Mouse (Mus musculus) MEL (cell line): ENCODE measurements at regions not wholly inside any gene's neighbourhood (a gene's known extent, or its start where the extent isn't known, plus 50 kb on each side); places are given as distances from the start of the nearest gene placed in this dataset.

Experiments
- DNase-seq: peaks from one replicate; pipeline ENCODE4 v3.0.0; 2011; ENCODE audit warnings: low read depth, low spot score
- H3K27ac ChIP-seq: 2 replicates; pipeline ENCODE4 v1.5.1; 2012; ENCODE audit warnings: low read depth, mild to moderate bottlenecking, control low read depth, low read length, moderate library complexity; ENCODE audit not compliant: control insufficient read depth
- H3K27me3 ChIP-seq, 2 experiments: fragments of 150-350 bp in 1 of 2; sonication (generic) in 1 of 2; 2 replicates each; pipeline ENCODE4 v1.6.1; 2012; ENCODE audit warnings: low read length in 2 of 2, mild to moderate bottlenecking in 2 of 2, improper control_type of control experiment in 1 of 2, moderate library complexity in 1 of 2; ENCODE audit not compliant: insufficient read depth in 2 of 2, control insufficient read depth in 1 of 2
- H3K36me3 ChIP-seq, 2 experiments: 2 replicates each; pipeline ENCODE4 v1.6.1; 2012 to 2014; ENCODE audit warnings: low read length in 2 of 2, improper control_type of control experiment in 1 of 2, inconsistent platforms in 1 of 2, mild to moderate bottlenecking in 1 of 2; ENCODE audit not compliant: insufficient read depth in 2 of 2, control insufficient read depth in 1 of 2
- H3K4me1 ChIP-seq, 2 experiments: fragments of 150-350 bp in 1 of 2; sonication (generic) in 1 of 2; 2 replicates each; pipeline ENCODE4 v1.6.1; 2012; ENCODE audit warnings: low read length in 2 of 2, improper control_type of control experiment in 1 of 2, mild to moderate bottlenecking in 1 of 2; ENCODE audit not compliant: insufficient read depth in 2 of 2, control insufficient read depth in 1 of 2
- H3K4me3 ChIP-seq, 2 experiments: fragments of 150-350 bp in 1 of 2; sonication (generic) in 1 of 2; 2 replicates each; pipeline ENCODE4 v1.5.1; 2012; ENCODE audit warnings: low read depth in 2 of 2, low read length in 2 of 2, mild to moderate bottlenecking in 2 of 2, moderate library complexity in 2 of 2, control low read depth in 1 of 2, improper control_type of control experiment in 1 of 2; ENCODE audit not compliant: control insufficient read depth in 1 of 2, insufficient read depth in 1 of 2
- H3K79me2 ChIP-seq: 2 replicates; pipeline ENCODE4 v1.6.1; 2012; ENCODE audit warnings: mild to moderate bottlenecking, low read length, moderate library complexity; ENCODE audit not compliant: control insufficient read depth, poor library complexity, insufficient read depth
- H3K9ac ChIP-seq: 2 replicates; pipeline ENCODE4 v1.6.1; 2012; ENCODE audit warnings: low read depth, mild to moderate bottlenecking, control low read depth, low read length, moderate library complexity; ENCODE audit not compliant: control insufficient read depth, poor library complexity, severe bottlenecking
- H3K9me3 ChIP-seq: fragments of 150-350 bp; sonication (generic); replicated peaks from 2 replicates; pipeline ENCODE4 v1.6.1; 2012; ENCODE audit warnings: mild to moderate bottlenecking, low read length, improper control_type of control experiment, moderate library complexity; ENCODE audit not compliant: insufficient read depth
- BHLHE40 ChIP-seq: IDR thresholded peaks from 2 replicates; pipeline ENCODE4 v1.6.1; 2012; ENCODE audit warnings: low read depth, mild to moderate bottlenecking, inconsistent platforms, low read length, improper control_type of control experiment, borderline replicate concordance
- CTCF ChIP-seq, 3 experiments: IDR thresholded peaks in 2 of 3; conservative IDR thresholded peaks in 1 of 3; 2 replicates each; pipeline ENCODE4 v1.5.1; 2011 to 2012; ENCODE audit warnings: low read length in 3 of 3, low read depth in 2 of 3, mild to moderate bottlenecking in 2 of 3, improper control_type of control experiment in 1 of 3, inconsistent platforms in 1 of 3, mixed read lengths in 1 of 3, moderate library complexity in 1 of 3; ENCODE audit not compliant: control insufficient read depth in 1 of 3, insufficient read depth in 1 of 3, poor library complexity in 1 of 3, severe bottlenecking in 1 of 3
- EP300 ChIP-seq, 2 experiments: IDR thresholded peaks; 2 replicates each; pipeline ENCODE4 v1.6.1; 2011; ENCODE audit warnings: improper control_type of control experiment in 2 of 2, low read length in 2 of 2, low read depth in 1 of 2, mild to moderate bottlenecking in 1 of 2
- GABPA ChIP-seq: IDR thresholded peaks from 2 replicates; pipeline ENCODE4 v1.6.1; 2012; ENCODE audit warnings: low read depth, mild to moderate bottlenecking, inconsistent platforms, low read length, improper control_type of control experiment, moderate library complexity
- HCFC1 ChIP-seq: IDR thresholded peaks from 2 replicates; pipeline ENCODE4 v1.6.1; 2012; ENCODE audit warnings: low read depth, mild to moderate bottlenecking, inconsistent platforms, low read length, improper control_type of control experiment, moderate library complexity
- JUND ChIP-seq: IDR thresholded peaks from 2 replicates; pipeline ENCODE4 v1.6.1; 2011; ENCODE audit warnings: low read depth, mild to moderate bottlenecking, improper control_type of control experiment, low read length
- MEF2A ChIP-seq: IDR thresholded peaks from 2 replicates; pipeline ENCODE4 v1.6.1; 2014; ENCODE audit warnings: low read depth, mild to moderate bottlenecking, inconsistent platforms, low read length, improper control_type of control experiment; ENCODE audit not compliant: poor library complexity, insufficient replicate concordance, severe bottlenecking; ENCODE audit errors: extremely low read depth
- MXI1 ChIP-seq: IDR thresholded peaks from 2 replicates; pipeline ENCODE4 v1.6.1; 2011; ENCODE audit warnings: mild to moderate bottlenecking, low read depth, low read length, improper control_type of control experiment
- MYC ChIP-seq: IDR thresholded peaks from 2 replicates; pipeline ENCODE4 v1.6.1; 2011; ENCODE audit warnings: low read depth, mild to moderate bottlenecking, low read length, improper control_type of control experiment, moderate library complexity
- NELFE ChIP-seq: IDR thresholded peaks from 2 replicates; pipeline ENCODE4 v1.6.1; 2011; ENCODE audit warnings: low read depth, low read length, improper control_type of control experiment
- POLR2A ChIP-seq, 2 experiments: IDR thresholded peaks; 2 replicates each; pipeline ENCODE4 v1.6.1; 2011 to 2012; ENCODE audit warnings: low read length in 2 of 2, mild to moderate bottlenecking in 2 of 2, control low read depth in 1 of 2, improper control_type of control experiment in 1 of 2, low read depth in 1 of 2, moderate library complexity in 1 of 2; ENCODE audit not compliant: control insufficient read depth in 1 of 2, insufficient read depth in 1 of 2, poor library complexity in 1 of 2
- POLR2AphosphoS2 ChIP-seq: IDR thresholded peaks from 2 replicates; pipeline ENCODE4 v1.6.1; 2011; ENCODE audit warnings: low read length, improper control_type of control experiment
- POLR2AphosphoS5 ChIP-seq: IDR thresholded peaks from 2 replicates; pipeline ENCODE4 v1.6.1; 2012; ENCODE audit warnings: low read depth, borderline replicate concordance, mild to moderate bottlenecking, inconsistent platforms, low read length, moderate library complexity, mixed read lengths
- RAD21 ChIP-seq: IDR thresholded peaks from 2 replicates; pipeline ENCODE4 v1.6.1; 2011; ENCODE audit warnings: mild to moderate bottlenecking, low read depth, low read length, improper control_type of control experiment
- RCOR1 ChIP-seq: IDR thresholded peaks from 2 replicates; pipeline ENCODE4 v1.6.1; 2012; ENCODE audit warnings: low read depth, mild to moderate bottlenecking, inconsistent platforms, low read length, improper control_type of control experiment
- SMC3 ChIP-seq: IDR thresholded peaks from 2 replicates; pipeline ENCODE4 v1.6.1; 2011; ENCODE audit warnings: low read depth, low read length, improper control_type of control experiment
- TAL1 ChIP-seq: IDR thresholded peaks from 2 replicates; pipeline ENCODE4 v1.6.1; 2012; ENCODE audit warnings: mild to moderate bottlenecking, inconsistent platforms, low read length, moderate library complexity, mixed read lengths
- USF1 ChIP-seq: IDR thresholded peaks from 2 replicates; pipeline ENCODE4 v1.6.1; 2014; ENCODE audit warnings: low read depth, mild to moderate bottlenecking, inconsistent platforms, low read length, improper control_type of control experiment, moderate library complexity
- USF2 ChIP-seq, 2 experiments: IDR thresholded peaks; 2 replicates each; pipeline ENCODE4 v1.6.1; 2011 to 2012; ENCODE audit warnings: improper control_type of control experiment in 2 of 2, low read length in 2 of 2, borderline replicate concordance in 1 of 2, inconsistent platforms in 1 of 2, low read depth in 1 of 2, mild to moderate bottlenecking in 1 of 2; ENCODE audit not compliant: insufficient read depth in 1 of 2
- ZC3H11A ChIP-seq: IDR thresholded peaks from 2 replicates; pipeline ENCODE4 v1.6.1; 2012; ENCODE audit warnings: low read depth, mild to moderate bottlenecking, inconsistent platforms, low read length, improper control_type of control experiment
- ZKSCAN1 ChIP-seq: IDR thresholded peaks from 2 replicates; pipeline ENCODE4 v1.6.1; 2012; ENCODE audit warnings: low read depth, mild to moderate bottlenecking, inconsistent platforms, low read length, improper control_type of control experiment, moderate library complexity
- ZMIZ1 ChIP-seq: IDR thresholded peaks from 2 replicates; pipeline ENCODE4 v1.6.1; 2012; ENCODE audit warnings: low read depth, mild to moderate bottlenecking, inconsistent platforms, low read length, improper control_type of control experiment, moderate library complexity
- ZNF384 ChIP-seq: IDR thresholded peaks from 2 replicates; pipeline ENCODE4 v1.6.1; 2012; ENCODE audit warnings: low read depth, mild to moderate bottlenecking, inconsistent platforms, low read length, improper control_type of control experiment

GRCm38 (mm10) chr4:61898184-61898583 is 63.2 kb upstream of the Mup5 start:
- no peaks in the 10 kb centered on the region for H3K36me3 ChIP-seq
- H3K4me3 ChIP-seq, result no peak overlapping the region
- no peak overlapping the region for H3K9ac ChIP-seq
- H3K27me3 ChIP-seq, result no peaks in the 10 kb centered on the region
- no peak overlapping the region for H3K27ac ChIP-seq
- H3K9me3 ChIP-seq, result no peaks in the 10 kb centered on the region
- no peaks in the 10 kb centered on the region for H3K4me1 ChIP-seq
- H3K79me2 ChIP-seq, result no peaks in the 10 kb centered on the region
- DNase-seq, result no peak
- TF ChIP-seq ZMIZ1 (no peak), ZNF384 (no peak), RAD21 (no peak), USF2 (IDR thresholded peaks at IDR 0.05; ENCODE audit: borderline replicate concordance in 1 of 2, insufficient read depth in 1 of 2, low read depth in 1 of 2, low read length in 2 of 2) (no peak), BHLHE40 (no peak), EP300 (IDR thresholded peaks at IDR 0.05; ENCODE audit: low read depth in 1 of 2, low read length in 2 of 2) (no peak), POLR2AphosphoS2 (no peak)

- TF ChIP-seq ZC3H11A (no peak), TAL1 (no peak), JUND (no peak), MEF2A (no peak), SMC3 (no peak), USF2 (IDR thresholded peaks at IDR 0.05; ENCODE audit: borderline replicate concordance in 1 of 2, insufficient read depth in 1 of 2, low read depth in 1 of 2, low read length in 2 of 2) (no peak), HCFC1 (no peak), NELFE (no peak), BHLHE40 (no peak), POLR2AphosphoS5 (no peak), GABPA (no peak), MXI1 (no peak), RAD21 (no peak), ZKSCAN1 (no peak), RCOR1 (no peak), ZMIZ1 (no peak), USF1 (no peak), MYC (no peak), POLR2A (IDR thresholded peaks at IDR 0.05; ENCODE audit: control insufficient read depth in 1 of 2, insufficient read depth in 1 of 2, low read depth in 1 of 2, low read length in 2 of 2, poor library complexity in 1 of 2) (no peak), CTCF (IDR thresholded peaks at IDR 0.05 in 2 of 3, conservative IDR thresholded peaks at IDR 0.05 in 1 of 3; ENCODE audit: control insufficient read depth in 1 of 3, insufficient read depth in 1 of 3, low read depth in 2 of 3, low read length in 3 of 3, poor library complexity in 1 of 3, severe bottlenecking in 1 of 3) (no peak)
- no peak overlapping the region for H3K4me3 ChIP-seq
- H3K36me3 ChIP-seq, result no peaks in the 10 kb centered on the region
- no peaks in the 10 kb centered on the region for H3K27me3 ChIP-seq
- H3K79me2 ChIP-seq, result no peaks in the 10 kb centered on the region
- H3K27ac ChIP-seq, result no peak overlapping the region
- no peaks in the 10 kb centered on the region for H3K9me3 ChIP-seq
- no peak for DNase-seq
- H3K9ac ChIP-seq, result no peak overlapping the region
- H3K4me1 ChIP-seq, result no peaks in the 10 kb centered on the region
Observed at GRCm38 (mm10) chr4:61897176-61897575, 62.1 kb upstream of the Mup5 start.
